Mouse (Mus musculus) intestine, postnatal 0 days (tissue): ENCODE data around the gene Ankrd39. TPM values are rescaled to one million over a fixed set of nuclear protein-coding genes. Genes with fewer than 3 reads are reported as not detected.

Experiments used
- ATAC-seq: fragments of 200-750 bp; cut with Nextera tagmentation; 2 replicates; pipeline ENCODE4 v1.8.0; 2017; ENCODE audit warnings: mild to moderate bottlenecking, moderate TSS enrichment, moderate library complexity
- H3K27ac ChIP-seq: fragments of 300-500 bp; sonication (generic); 2 replicates; pipeline ENCODE4 v1.5.1; 2014; ENCODE audit warnings: mild to moderate bottlenecking, low read depth, low read length, moderate library complexity
- H3K27me3 ChIP-seq: fragments of 300-500 bp; sonication (generic); replicated peaks from 2 replicates; pipeline ENCODE4 v1.6.1; 2014; ENCODE audit warnings: low read length, mixed read lengths; ENCODE audit not compliant: control insufficient read depth, insufficient read depth
- H3K36me3 ChIP-seq: fragments of 300-500 bp; sonication (generic); 2 replicates; pipeline ENCODE4 v1.6.1; 2014; ENCODE audit warnings: mild to moderate bottlenecking, moderate library complexity; ENCODE audit not compliant: control insufficient read depth, insufficient read depth
- H3K4me1 ChIP-seq: fragments of 300-500 bp; sonication (generic); replicated peaks from 2 replicates; pipeline ENCODE4 v1.6.1; 2014; ENCODE audit warnings: antibody characterized with exemption, low read length, mixed read lengths; ENCODE audit not compliant: control insufficient read depth, insufficient read depth
- H3K4me2 ChIP-seq: fragments of 300-500 bp; sonication (generic); replicated peaks from 2 replicates; pipeline ENCODE4 v1.6.1; 2014; ENCODE audit warnings: low read depth, mild to moderate bottlenecking, moderate library complexity
- H3K4me3 ChIP-seq: fragments of 300-500 bp; sonication (generic); 2 replicates; pipeline ENCODE4 v1.5.1; 2014; ENCODE audit warnings: low read depth, low read length
- H3K9ac ChIP-seq: fragments of 300-500 bp; sonication (generic); 2 replicates; pipeline ENCODE4 v1.6.1; 2014; ENCODE audit warnings: mild to moderate bottlenecking, low read depth, low read length
- H3K9me3 ChIP-seq: fragments of 300-500 bp; sonication (generic); 2 replicates; pipeline ENCODE4 v1.6.1; 2016; ENCODE audit warnings: mixed run types; ENCODE audit not compliant: control insufficient read depth
- CTCF ChIP-seq: sonication (generic); IDR thresholded peaks from 2 replicates; pipeline ENCODE4 v1.5.1; 2016; ENCODE audit warnings: low read depth, mild to moderate bottlenecking, control low read depth, antibody characterized with exemption, moderate library complexity
- WGBS: fragments of 180-500 bp; shearing (Covaris S2); extraction: QIAGEN DNeasy Blood & Tissue Kit; methylation state at CpG from one replicate; pipeline ENCODE4 v1.1.7; 2014; 5-methylcytosine and 5-hydroxymethylcytosine counted together
- polyA plus RNA-seq: library from polyadenylated mRNA; unstranded; fragments of >200 nt; fragmentation: Nextera tagmentation; extraction: Ambion mirVana; gene quantifications from 2 replicates; pipeline ENCODE4 v1.2.1, GENCODE M21; 2015

The Ankrd39 gene
- polyA plus RNA-seq, 1 experiment from 2014 or later = 15.0 TPM

DNA sequence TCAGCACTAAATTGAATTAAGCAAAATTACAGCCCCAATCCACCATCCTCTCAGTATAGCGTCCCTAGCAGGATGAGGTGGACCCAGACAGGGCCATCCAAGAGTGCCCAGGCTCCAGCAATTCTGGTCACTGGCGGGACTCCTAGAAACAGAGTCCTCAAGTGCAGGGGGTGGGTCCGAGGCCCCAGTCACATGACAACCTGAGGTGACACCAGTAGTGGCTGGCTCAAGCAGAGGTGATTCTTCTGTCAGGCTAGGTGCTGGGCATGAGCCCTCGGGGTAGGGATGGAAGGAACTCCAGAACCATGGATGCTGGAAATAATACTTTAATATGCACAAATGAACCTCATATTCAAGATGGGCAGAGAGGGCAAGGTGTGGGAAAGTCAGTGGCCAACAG lies 15.1 kb upstream of the Ankrd39 start:
- ATAC-seq = no peak
- 65% methylated on average over 4 of the region's 4 CpGs for WGBS

DNA sequence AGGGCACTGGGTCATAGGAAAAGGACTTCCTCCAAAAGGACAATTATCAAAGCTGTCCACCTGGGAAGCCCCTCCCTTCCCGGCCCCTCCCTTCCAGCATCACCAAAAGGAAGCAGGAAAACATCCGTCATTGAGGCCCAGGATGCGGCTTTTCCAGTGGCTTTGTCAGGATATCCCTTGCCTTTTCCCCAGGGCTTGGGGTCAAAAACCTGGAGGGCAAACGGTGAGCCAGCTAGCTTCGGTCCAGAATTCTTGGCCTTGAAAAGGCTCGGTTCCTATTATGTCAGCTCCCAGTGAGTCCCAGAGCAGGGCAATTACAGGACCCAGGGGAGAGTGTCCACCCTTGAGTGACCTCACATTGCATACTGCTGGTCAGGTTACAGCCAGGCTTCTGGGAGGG lies 13.7 kb upstream of the Ankrd39 start:
- WGBS = 60% methylated on average over 6 of the region's 6 CpGs
- no peak for ATAC-seq
- H3K9ac ChIP-seq = no peak overlapping the region
- no peaks in the 10 kb centered on the region for H3K9me3 ChIP-seq
- no peak for TF ChIP-seq CTCF
- H3K4me2 ChIP-seq = no peak overlapping the region
- no peak overlapping the region for H3K27ac ChIP-seq
- no peak overlapping the region for H3K4me3 ChIP-seq
- no peaks in the 10 kb centered on the region for H3K4me1 ChIP-seq
- no peaks in the 10 kb centered on the region for H3K27me3 ChIP-seq
- H3K36me3 ChIP-seq = no peaks in the 10 kb centered on the region

More for the DNA sequence above, 15.1 kb upstream of the Ankrd39 start:
- no peaks in the 10 kb centered on the region for H3K4me1 ChIP-seq
- H3K9me3 ChIP-seq = no peaks in the 10 kb centered on the region
- no peak for TF ChIP-seq CTCF
- H3K36me3 ChIP-seq = no peaks in the 10 kb centered on the region
- no peaks in the 10 kb centered on the region for H3K27me3 ChIP-seq
- H3K4me3 ChIP-seq = no peak overlapping the region
- H3K9ac ChIP-seq = no peak overlapping the region
- no peak overlapping the region for H3K4me2 ChIP-seq
- no peak overlapping the region for H3K27ac ChIP-seq

DNA sequence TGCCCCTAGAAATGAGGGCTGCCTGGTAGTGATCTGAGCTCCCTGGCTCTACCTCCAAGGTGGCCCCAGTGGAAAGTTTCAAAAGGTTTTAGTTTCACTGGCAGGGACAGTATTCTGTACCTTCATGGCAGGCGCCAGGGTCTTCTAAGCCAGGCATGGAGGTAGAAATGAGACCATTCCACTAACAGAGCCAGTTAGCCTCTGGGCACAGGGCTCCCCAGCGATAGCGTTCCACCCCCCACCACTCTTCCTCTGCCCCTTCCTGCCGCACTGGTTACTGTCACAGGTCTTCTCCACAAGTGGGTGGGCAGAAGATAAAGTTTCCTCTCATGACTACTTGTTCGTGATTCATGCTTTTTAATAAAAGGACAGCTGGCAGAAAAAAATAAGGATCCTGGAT lies 12.6 kb upstream of the Ankrd39 start:
- no peak overlapping the region for H3K4me3 ChIP-seq
- H3K4me2 ChIP-seq = no peak overlapping the region
- H3K9me3 ChIP-seq = no peaks in the 10 kb centered on the region
- no peak for ATAC-seq
- H3K27me3 ChIP-seq = no peaks in the 10 kb centered on the region
- 80% methylated on average over 5 of the region's 5 CpGs for whole genome bisulfite sequencing
- no peak for TF ChIP-seq CTCF
- peaks cover 4% of the 10 kb centered on the region; the same call in 1 of the 2 replicates for H3K4me1 ChIP-seq
- no peak overlapping the region for H3K27ac ChIP-seq
- no peak overlapping the region for H3K9ac ChIP-seq
- no peaks in the 10 kb centered on the region; the same call in 1 of the 2 replicates for H3K36me3 ChIP-seq

- no peak overlapping the region for H3K27ac ChIP-seq
- ATAC-seq = no peak
- peak overlapping the region; percentile 83 for H3K4me2 ChIP-seq
- no peak for TF ChIP-seq CTCF
- WGBS = 36% methylated on average over 4 of the region's 4 CpGs
- no peaks in the 10 kb centered on the region for H3K9me3 ChIP-seq
- H3K4me1 ChIP-seq = peaks cover 4% of the 10 kb centered on the region; the same call in 1 of the 2 replicates
- no peak overlapping the region for H3K4me3 ChIP-seq
- no peak overlapping the region for H3K9ac ChIP-seq
- no peaks in the 10 kb centered on the region for H3K27me3 ChIP-seq
- H3K36me3 ChIP-seq = no peaks in the 10 kb centered on the region; the same call in 1 of the 2 replicates
These were observed 12.0 kb upstream of the Ankrd39 start for GRCm38 (mm10) chr1:36559256-36559655.

DNA sequence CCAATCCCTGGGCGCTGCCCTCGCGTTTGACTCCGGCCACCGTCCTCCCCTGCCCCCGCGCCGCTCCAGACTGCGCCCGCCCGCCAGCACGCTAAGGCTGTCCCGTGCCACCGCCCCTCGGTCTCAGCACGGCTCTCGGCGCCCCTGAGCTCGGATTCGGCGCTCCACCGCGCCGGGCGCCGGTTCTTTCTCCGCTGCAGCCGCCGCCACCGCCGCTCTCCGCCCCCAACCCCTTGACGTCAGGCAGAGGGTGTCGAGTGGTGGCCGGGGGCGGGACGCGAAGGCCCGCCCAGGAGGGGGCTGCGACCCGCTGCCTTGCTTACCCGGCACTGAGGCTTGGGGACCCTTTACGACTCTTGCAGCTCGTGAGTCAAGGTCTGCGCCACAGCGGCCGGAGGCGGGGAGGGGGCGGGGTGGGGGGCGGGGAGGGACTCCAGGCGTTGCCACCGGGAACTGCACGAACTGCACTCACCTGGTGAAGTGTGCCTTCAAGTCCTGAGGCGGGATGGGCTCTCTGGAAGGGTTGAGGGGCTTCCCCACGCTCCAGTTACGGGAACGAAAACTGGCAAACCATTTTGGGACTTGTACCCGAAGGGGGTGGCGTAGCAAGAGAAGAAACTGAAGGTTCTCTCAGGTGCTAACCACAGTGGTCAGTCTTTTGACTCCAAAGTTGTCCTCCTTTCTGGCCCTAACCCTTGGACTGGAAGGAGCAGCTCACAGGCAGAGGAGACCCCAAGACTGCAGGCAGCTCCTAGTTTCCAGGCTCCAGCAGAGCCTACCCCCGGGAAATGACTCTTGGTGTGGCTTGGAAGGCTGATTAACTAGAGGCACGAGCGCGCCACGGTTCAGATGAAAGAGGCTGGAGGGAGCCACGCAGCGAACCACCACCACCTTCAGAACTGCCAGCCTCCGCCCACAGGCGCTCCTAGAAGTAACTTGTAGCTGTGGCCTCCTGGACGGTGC lies 11.1 kb upstream of the Ankrd39 start, which contains the start of gene Sema4c:
Gene Sema4c, minus strand, starts transcription at position 319 of the 963 bp plus-strand sequence.
- Histone ChIP-seq H3K36me3 (peaks cover 8% of the 10 kb centered on the region; the same call in 1 of the 2 replicates), H3K4me1 (peaks cover 4% of the 10 kb centered on the region; the same call in 1 of the 2 replicates), H3K9me3 (no peaks in the 10 kb centered on the region), H3K27me3 (no peaks in the 10 kb centered on the region), H3K4me2 (peak within 1 kb of the TSS; percentile 83), H3K9ac (peak within 1 kb of the TSS; percentile 80), H3K27ac (peak within 1 kb of the TSS; percentile 90), H3K4me3 (peak within 1 kb of the TSS; percentile 81)
- WGBS = 3% methylated on average over 61 of the region's 69 CpGs
- ATAC-seq = peak; percentile 35
- TF ChIP-seq CTCF = no peak

DNA sequence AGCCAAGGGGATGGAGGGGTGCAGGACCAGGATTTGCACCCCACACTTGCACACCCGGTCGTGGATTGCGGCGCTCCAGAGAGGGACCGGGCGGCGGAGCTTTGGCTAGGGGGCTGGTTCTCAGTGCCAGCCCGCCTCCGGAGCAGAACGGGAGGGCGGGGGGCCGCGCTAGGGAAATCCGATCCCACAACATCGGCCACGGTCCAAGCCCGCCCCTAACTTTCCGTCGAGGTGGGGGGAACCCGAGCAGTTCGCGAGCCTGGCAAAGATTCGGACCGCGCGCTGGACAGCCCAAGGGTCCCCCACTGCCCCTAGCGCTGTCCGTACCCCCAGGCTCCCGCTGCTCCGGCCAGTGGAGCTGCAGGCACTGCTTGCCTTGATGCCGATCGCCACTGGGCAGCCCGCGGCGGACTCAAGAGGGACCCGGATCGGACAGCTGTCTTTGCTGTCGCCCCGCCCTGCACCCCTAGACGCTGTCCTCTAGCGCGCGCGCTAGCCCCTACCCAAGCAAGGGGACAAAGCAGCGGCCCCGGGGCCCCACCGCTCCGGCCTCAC lies 10.3 kb upstream of the Ankrd39 start:
- Histone ChIP-seq H3K4me1 (peaks cover 4% of the 10 kb centered on the region; the same call in 1 of the 2 replicates), H3K4me2 (peak overlapping the region; percentile 83), H3K36me3 (peaks cover 15% of the 10 kb centered on the region), H3K9me3 (no peaks in the 10 kb centered on the region), H3K27me3 (no peaks in the 10 kb centered on the region), H3K27ac (peak overlapping the region; percentile 90), H3K9ac (peak overlapping the region; percentile 80), H3K4me3 (peak overlapping the region; percentile 81)
- TF ChIP-seq CTCF = no peak
- peak; percentile 53 for ATAC-seq
- under 1% methylated on average over 42 of the region's 48 CpGs for WGBS
